ENCODE assay signal across 8 mouse cellular contexts in the genomic region with DNA sequence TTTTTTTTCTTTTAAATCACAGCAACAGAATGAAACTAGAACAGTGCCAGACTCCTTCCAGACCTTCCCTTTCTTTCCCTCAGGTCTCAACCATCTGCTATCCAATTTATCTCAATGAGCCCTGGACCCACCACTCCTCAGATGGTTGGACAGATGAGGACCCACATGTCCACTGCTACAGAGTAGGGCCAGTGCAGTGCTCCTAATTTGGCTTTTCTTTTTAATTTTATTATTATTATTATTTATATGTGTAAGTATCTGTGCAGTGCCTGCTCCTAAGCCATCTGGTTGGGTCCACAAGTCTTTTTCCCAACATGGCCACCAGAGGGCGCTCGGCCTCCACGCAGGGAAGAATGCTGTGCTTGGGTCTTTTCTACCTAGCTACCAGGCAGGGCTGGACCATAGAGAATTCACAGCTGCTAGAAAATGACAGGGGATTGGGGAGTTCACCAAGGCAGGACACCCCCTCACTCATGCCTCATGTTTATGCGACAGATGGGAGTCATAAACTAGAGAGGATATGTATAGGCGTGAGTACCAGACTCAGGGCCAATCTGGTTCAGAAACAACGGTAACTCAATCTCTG. TPM values are rescaled to one million over a fixed set of nuclear protein-coding genes. Genes with fewer than 3 reads are reported as not detected.
DNase-seq lines count a peak whose midpoint lies in the region; ATAC-seq and TF ChIP-seq lines count a peak whose summit lies in the region.

No protein-coding gene starts in this region.

- H3K9me3 ChIP-seq in embryonic facial prominence, embryonic 12.5 days, result no peaks in the 10 kb centered on the region
- no peaks in the 10 kb centered on the region for H3K9me3 ChIP-seq in kidney, embryonic 15.5 days (replicated peaks)
- no peaks in the 10 kb centered on the region for H3K9me3 ChIP-seq in limb, embryonic 15.5 days
- no peaks in the 10 kb centered on the region for H3K9me3 ChIP-seq in neural tube, embryonic 11.5 days (ENCODE audit: control insufficient read depth, low read length)
- no peaks in the 10 kb centered on the region for H3K9me3 ChIP-seq in stomach, postnatal 0 days (ENCODE audit: control insufficient read depth, low read length)

- H3K27ac ChIP-seq in embryonic facial prominence, embryonic 12.5 days, result no peak overlapping the region
- no peak overlapping the region for H3K27ac ChIP-seq in kidney, embryonic 15.5 days
- no peak overlapping the region for H3K27ac ChIP-seq in limb, embryonic 15.5 days
- H3K27ac ChIP-seq in neural tube, embryonic 11.5 days (ENCODE audit: low read depth, low read length), result no peak overlapping the region
- no peak overlapping the region for H3K27ac ChIP-seq in stomach, postnatal 0 days (replicated peaks)

- H3K36me3 ChIP-seq in embryonic facial prominence, embryonic 12.5 days, result no peaks in the 10 kb centered on the region
- H3K36me3 ChIP-seq in kidney, embryonic 15.5 days, result no peaks in the 10 kb centered on the region
- H3K36me3 ChIP-seq in limb, embryonic 15.5 days, result no peaks in the 10 kb centered on the region
- no peaks in the 10 kb centered on the region for H3K36me3 ChIP-seq in neural tube, embryonic 11.5 days (ENCODE audit: control insufficient read depth, insufficient read depth, low read length)
- H3K36me3 ChIP-seq in stomach, postnatal 0 days (ENCODE audit: control insufficient read depth, insufficient read depth, low read length), result no peaks in the 10 kb centered on the region

- H3K4me1 ChIP-seq in embryonic facial prominence, embryonic 12.5 days, result no peaks in the 10 kb centered on the region
- no peaks in the 10 kb centered on the region for H3K4me1 ChIP-seq in kidney, embryonic 15.5 days
- H3K4me1 ChIP-seq in limb, embryonic 15.5 days, result no peaks in the 10 kb centered on the region
- no peaks in the 10 kb centered on the region for H3K4me1 ChIP-seq in neural tube, embryonic 11.5 days (ENCODE audit: control insufficient read depth, insufficient read depth, low read length)
- H3K4me1 ChIP-seq in stomach, postnatal 0 days (replicated peaks; ENCODE audit: control insufficient read depth, insufficient read depth), result no peaks in the 10 kb centered on the region

- TF ChIP-seq CTCF in stomach, postnatal 0 days (IDR thresholded peaks at IDR 0.05; ENCODE audit: low read depth), result peak; percentile 97

- peak; percentile 64 for ATAC-seq in embryonic facial prominence, embryonic 12.5 days (ENCODE audit: insufficient number of reproducible peaks, insufficient read depth, low FRiP score, low TSS enrichment)
- peak; percentile 67 for ATAC-seq in kidney, embryonic 15.5 days (replicated peaks; ENCODE audit: low FRiP score)
- peak; percentile 44; the same call in 1 of the 2 replicates for ATAC-seq in limb, embryonic 15.5 days (ENCODE audit: insufficient number of reproducible peaks, low FRiP score, low TSS enrichment, low read depth)
- ATAC-seq in neural tube, embryonic 11.5 days (ENCODE audit: insufficient read depth, low FRiP score, low TSS enrichment), result peak; percentile 68
- ATAC-seq in stomach, postnatal 0 days (ENCODE audit: low FRiP score, low TSS enrichment), result peak; percentile 75

- peaks cover 12% of the 10 kb centered on the region for H3K27me3 ChIP-seq in embryonic facial prominence, embryonic 12.5 days
- H3K27me3 ChIP-seq in kidney, embryonic 15.5 days, result peaks cover 39% of the 10 kb centered on the region
- peaks cover 25% of the 10 kb centered on the region for H3K27me3 ChIP-seq in limb, embryonic 15.5 days
- H3K27me3 ChIP-seq in neural tube, embryonic 11.5 days (ENCODE audit: control insufficient read depth, insufficient read depth, low read length), result peaks cover 8% of the 10 kb centered on the region
- no peaks in the 10 kb centered on the region for H3K27me3 ChIP-seq in stomach, postnatal 0 days (ENCODE audit: control insufficient read depth, insufficient read depth, low read length)

- H3K4me3 ChIP-seq in embryonic facial prominence, embryonic 12.5 days, result no peak overlapping the region
- H3K4me3 ChIP-seq in kidney, embryonic 15.5 days (replicated peaks), result no peak overlapping the region
- H3K4me3 ChIP-seq in limb, embryonic 15.5 days, result no peak overlapping the region
- H3K4me3 ChIP-seq in neural tube, embryonic 11.5 days (ENCODE audit: low read depth, low read length), result no peak overlapping the region
- H3K4me3 ChIP-seq in stomach, postnatal 0 days (ENCODE audit: low read depth, low read length), result no peak overlapping the region

- 33% methylated on average over 6 of the region's 6 CpGs for WGBS in embryonic facial prominence, embryonic 12.5 days
- 23% methylated on average over 6 of the region's 6 CpGs for WGBS in kidney, embryonic 15.5 days
- WGBS in limb, embryonic 15.5 days, result 25% methylated on average over 6 of the region's 6 CpGs
- WGBS in neural tube, embryonic 11.5 days, result 35% methylated on average over 6 of the region's 6 CpGs
- 28% methylated on average over 6 of the region's 6 CpGs for WGBS in stomach, postnatal 0 days

- DNase-seq in A20 (ENCODE audit: low read depth, low spot score), result peak; percentile 70
- DNase-seq in adrenal gland, postnatal 36 days, result peak; percentile 87
- peak; percentile 52 for DNase-seq in heart, adult 8-10 months (ENCODE audit: low spot score)
- peak; percentile 89 for DNase-seq in neural tube, embryonic 11.5 days (ENCODE audit: low spot score)
- peak; percentile 88 for DNase-seq in stomach, postnatal 0 days (ENCODE audit: low spot score)

- H3K9ac ChIP-seq in embryonic facial prominence, embryonic 12.5 days, result no peak overlapping the region
- no peak overlapping the region for H3K9ac ChIP-seq in kidney, embryonic 15.5 days
- no peak overlapping the region for H3K9ac ChIP-seq in limb, embryonic 15.5 days
- no peak overlapping the region for H3K9ac ChIP-seq in neural tube, embryonic 11.5 days (ENCODE audit: low read length)
- H3K9ac ChIP-seq in stomach, postnatal 0 days (ENCODE audit: low read length), result no peak overlapping the region

- no peak for TF ChIP-seq EP300 in stomach, postnatal 0 days (optimal IDR thresholded peaks at IDR 0.05)

- H3K4me2 ChIP-seq in embryonic facial prominence, embryonic 12.5 days (replicated peaks), result no peak overlapping the region
- no peak overlapping the region for H3K4me2 ChIP-seq in kidney, embryonic 15.5 days
- no peak overlapping the region for H3K4me2 ChIP-seq in limb, embryonic 15.5 days
- H3K4me2 ChIP-seq in neural tube, embryonic 11.5 days (ENCODE audit: low read depth), result no peak overlapping the region
- H3K4me2 ChIP-seq in stomach, postnatal 0 days (replicated peaks; ENCODE audit: low read depth), result no peak overlapping the region

RNA-seq across cellular contexts. Expression of a gene that starts 15.9 kb away (rescaled TPM):
- total RNA-seq in adrenal gland, postnatal 36 days (2021), result 10 to 100 TPM; 10.6 to 25.1 TPM
- polyA plus RNA-seq in embryonic facial prominence, embryonic 12.5 days (2016; fragmentation: Nextera tagmentation; extraction: Ambion mirVana), result 1.5 and 1.6 TPM in 2 replicates
- not detected for total RNA-seq in heart, adult 8-10 months (2022)
- 0.80 and 1.0 TPM in 2 replicates for polyA plus RNA-seq in kidney, embryonic 15.5 days (2015; fragmentation: Nextera tagmentation; extraction: Ambion mirVana)
- 0.20 TPM in 1 of 2 replicates, not detected in the other for polyA plus RNA-seq in limb, embryonic 15.5 days (2015; fragmentation: Nextera tagmentation; extraction: Ambion mirVana)
- polyA plus RNA-seq in neural tube, embryonic 11.5 days (2014; fragmentation: Nextera tagmentation; extraction: Ambion mirVana), result 1.9 and 2.5 TPM in 2 replicates
- polyA plus RNA-seq in stomach, postnatal 0 days (2015; fragmentation: Nextera tagmentation; extraction: Ambion mirVana), result 4.6 and 5.5 TPM in 2 replicates
